Mouse (Mus musculus) kidney, embryonic 16.5 days (tissue): ENCODE data around the gene Frrs1. TPM values are rescaled to one million over a fixed set of nuclear protein-coding genes. Genes with fewer than 3 reads are reported as not detected.

Source experiments
- ATAC-seq: fragments of 200-750 bp; cut with Nextera tagmentation; 2 replicates; pipeline ENCODE4 v1.8.0; 2017; ENCODE audit warnings: moderate TSS enrichment; ENCODE audit not compliant: low FRiP score, low TSS enrichment
- H3K27ac ChIP-seq: fragments of 300-500 bp; sonication (generic); 2 replicates; pipeline ENCODE4 v1.5.1; 2014; ENCODE audit warnings: low read length
- H3K27me3 ChIP-seq: fragments of 300-500 bp; sonication (generic); 2 replicates; pipeline ENCODE4 v1.6.1; 2014; ENCODE audit warnings: low read length, control low read depth, mixed read lengths; ENCODE audit not compliant: insufficient read depth
- H3K36me3 ChIP-seq: fragments of 300-500 bp; sonication (generic); 2 replicates; pipeline ENCODE4 v1.6.1; 2014; ENCODE audit warnings: low read length, control low read depth, mixed read lengths; ENCODE audit not compliant: insufficient read depth
- H3K4me1 ChIP-seq: fragments of 300-500 bp; sonication (generic); 2 replicates; pipeline ENCODE4 v1.6.1; 2014; ENCODE audit warnings: low read length, control low read depth, mixed read lengths; ENCODE audit not compliant: insufficient read depth
- H3K4me2 ChIP-seq: fragments of 300-500 bp; sonication (generic); replicated peaks from 2 replicates; pipeline ENCODE4 v1.6.1; 2014; ENCODE audit warnings: low read depth, low read length
- H3K4me3 ChIP-seq: fragments of 300-500 bp; sonication (generic); 2 replicates; pipeline ENCODE4 v1.5.1; 2014; ENCODE audit warnings: mild to moderate bottlenecking, low read length
- H3K9ac ChIP-seq: fragments of 300-500 bp; sonication (generic); replicated peaks from 2 replicates; pipeline ENCODE4 v1.6.1; 2014; ENCODE audit warnings: low read length
- H3K9me3 ChIP-seq: fragments of 300-500 bp; sonication (generic); 2 replicates; pipeline ENCODE4 v1.6.1; 2016; ENCODE audit warnings: low read length, control low read depth
- WGBS: fragments of 180-500 bp; shearing (Covaris S2); extraction: QIAGEN DNeasy Blood & Tissue Kit; methylation state at CpG from one replicate; pipeline ENCODE4 v1.1.7; 2014; 5-methylcytosine and 5-hydroxymethylcytosine counted together
- polyA plus RNA-seq: library from polyadenylated mRNA; unstranded; fragments of >200 nt; fragmentation: Nextera tagmentation; extraction: Ambion mirVana; gene quantifications from 2 replicates; pipeline ENCODE4 v1.2.1, GENCODE M21; 2015

The Frrs1 gene
- polyA plus RNA-seq, 1 experiment from 2014 or later: 22.4 TPM

DNA sequence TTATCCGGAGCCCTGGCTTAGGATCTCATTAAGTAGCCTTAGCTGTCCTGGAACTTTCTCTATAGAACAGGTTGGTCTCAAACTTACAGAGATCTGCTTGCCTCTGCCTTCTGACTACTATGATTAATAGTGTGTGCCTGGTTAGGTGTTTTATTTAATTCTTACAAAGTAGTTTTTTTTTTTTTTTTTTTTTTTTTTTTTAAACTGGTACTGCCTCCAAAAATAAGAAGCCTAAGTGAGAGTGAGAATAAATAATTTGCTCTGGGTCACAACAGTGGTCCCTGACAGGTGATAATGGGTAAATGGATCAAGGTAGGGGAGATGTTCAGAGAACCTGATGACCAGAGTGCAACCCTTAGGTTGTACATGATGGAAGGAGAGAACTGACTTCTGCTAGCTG is 3.4 kb downstream of the Frrs1 start:
- no peak for ATAC-seq
- H3K9me3 ChIP-seq: no peaks in the 10 kb centered on the region
- no peaks in the 10 kb centered on the region for H3K27me3 ChIP-seq
- H3K36me3 ChIP-seq: no peaks in the 10 kb centered on the region
- 76% methylated on average over 1 of the region's 1 CpGs for WGBS
- H3K9ac ChIP-seq: no peak overlapping the region
- H3K27ac ChIP-seq: no peak overlapping the region
- H3K4me3 ChIP-seq: no peak overlapping the region
- peaks cover 4% of the 10 kb centered on the region; the same call in 1 of the 2 replicates for H3K4me1 ChIP-seq
- no peak overlapping the region for H3K4me2 ChIP-seq

DNA sequence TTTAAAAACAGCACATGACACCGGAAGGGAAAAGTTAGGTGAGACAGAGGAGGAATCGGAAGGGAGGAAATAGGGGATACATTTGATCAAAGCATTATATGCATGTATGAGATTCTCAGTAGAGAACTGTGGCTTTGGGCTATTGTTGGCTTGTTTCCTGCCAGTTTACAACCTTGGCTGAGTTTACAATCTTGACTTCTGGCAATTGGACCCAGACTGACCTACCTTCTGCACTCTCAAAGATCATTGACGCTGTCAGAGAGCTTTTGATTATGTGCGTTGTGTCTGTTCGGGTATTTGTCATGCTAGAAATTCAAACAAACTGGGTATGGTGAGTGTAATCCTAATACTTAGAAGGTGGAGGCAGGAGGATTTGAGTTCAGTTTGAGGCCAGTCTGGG is 5.2 kb downstream of the Frrs1 start:
- Histone ChIP-seq H3K9me3 (no peaks in the 10 kb centered on the region), H3K4me1 (peaks cover 4% of the 10 kb centered on the region; the same call in 1 of the 2 replicates), H3K36me3 (no peaks in the 10 kb centered on the region), H3K27ac (no peak overlapping the region), H3K4me3 (no peak overlapping the region), H3K27me3 (no peaks in the 10 kb centered on the region), H3K9ac (no peak overlapping the region), H3K4me2 (no peak overlapping the region)
- 67% methylated on average over 5 of the region's 5 CpGs for WGBS
- ATAC-seq: no peak

DNA sequence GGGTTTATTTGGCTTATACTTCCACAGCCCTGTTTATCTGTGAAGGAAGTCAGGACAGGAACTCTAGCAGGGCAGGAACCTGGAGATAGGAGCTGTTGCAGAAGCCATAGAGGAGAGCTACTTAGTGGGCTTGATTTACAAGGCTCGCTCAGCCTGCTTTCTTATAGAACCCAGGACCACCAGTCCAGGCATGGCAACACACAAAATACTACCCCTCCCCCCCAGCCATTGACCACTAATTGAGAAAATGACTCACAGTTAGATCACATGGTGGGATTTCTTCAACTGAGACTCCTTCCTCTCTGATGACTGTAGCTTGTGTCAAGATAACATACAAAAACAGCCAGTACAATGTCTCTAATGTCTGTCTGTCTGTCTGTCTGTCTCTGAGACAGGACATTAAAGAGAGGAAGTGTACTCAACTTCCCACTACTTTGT is 6.0 kb downstream of the Frrs1 start:
- H3K4me2 ChIP-seq: no peak overlapping the region
- no peak overlapping the region for H3K27ac ChIP-seq
- WGBS: 48% methylated on average over 1 of the region's 1 CpGs
- H3K4me1 ChIP-seq: peaks cover 4% of the 10 kb centered on the region; the same call in 1 of the 2 replicates
- no peak overlapping the region for H3K4me3 ChIP-seq
- H3K9ac ChIP-seq: no peak overlapping the region
- no peak for ATAC-seq
- H3K36me3 ChIP-seq: no peaks in the 10 kb centered on the region
- no peaks in the 10 kb centered on the region for H3K27me3 ChIP-seq
- no peaks in the 10 kb centered on the region for H3K9me3 ChIP-seq

- no peak overlapping the region for H3K27ac ChIP-seq
- ATAC-seq: no peak
- no peak overlapping the region for H3K4me3 ChIP-seq
- 66% methylated on average over 3 of the region's 3 CpGs for WGBS
- H3K4me2 ChIP-seq: no peak overlapping the region
- no peaks in the 10 kb centered on the region for H3K27me3 ChIP-seq
- H3K36me3 ChIP-seq: no peaks in the 10 kb centered on the region
- no peak overlapping the region for H3K9ac ChIP-seq
- no peaks in the 10 kb centered on the region for H3K9me3 ChIP-seq
- H3K4me1 ChIP-seq: no peaks in the 10 kb centered on the region
These were observed 11.1 kb downstream of the Frrs1 start for GRCm38 (mm10) chr3:116870372-116870771.

- Histone ChIP-seq H3K4me1 (no peaks in the 10 kb centered on the region), H3K4me3 (no peak overlapping the region), H3K27me3 (no peaks in the 10 kb centered on the region), H3K9ac (no peak overlapping the region), H3K9me3 (no peaks in the 10 kb centered on the region), H3K27ac (no peak overlapping the region), H3K36me3 (peaks cover 4% of the 10 kb centered on the region; the same call in 1 of the 2 replicates), H3K4me2 (no peak overlapping the region)
- WGBS: 76% methylated on average over 14 of the region's 14 CpGs
- no peak for ATAC-seq
These were observed 23.1 kb downstream of the Frrs1 start for GRCm38 (mm10) chr3:116882221-116882960.

DNA sequence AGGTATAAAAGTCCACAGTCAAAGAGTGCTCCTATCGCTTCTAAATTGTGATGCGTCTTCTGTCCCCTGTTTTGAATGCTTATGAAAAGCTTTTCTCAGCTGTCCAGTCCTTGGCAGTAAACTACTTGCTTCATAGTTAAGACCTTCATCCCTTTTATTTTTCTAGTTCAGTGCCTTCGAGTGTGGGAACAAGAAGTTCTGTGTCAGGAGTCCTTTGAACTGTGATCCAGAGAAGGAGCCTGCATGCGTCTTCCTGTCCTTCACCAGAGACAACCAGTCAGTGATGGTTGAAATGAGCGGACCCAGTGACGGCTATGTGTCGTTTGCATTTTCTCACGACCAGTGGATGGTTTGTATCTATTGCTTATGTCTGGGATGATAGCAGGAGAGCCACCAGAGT is 25.7 kb downstream of the Frrs1 start:
- ATAC-seq: no peak
- H3K4me3 ChIP-seq: no peak overlapping the region
- H3K36me3 ChIP-seq: peaks cover 4% of the 10 kb centered on the region; the same call in 1 of the 2 replicates
- WGBS: 87% methylated on average over 8 of the region's 8 CpGs
- H3K4me1 ChIP-seq: no peaks in the 10 kb centered on the region
- no peaks in the 10 kb centered on the region for H3K27me3 ChIP-seq
- H3K9ac ChIP-seq: no peak overlapping the region
- H3K4me2 ChIP-seq: no peak overlapping the region
- H3K9me3 ChIP-seq: no peaks in the 10 kb centered on the region
- H3K27ac ChIP-seq: no peak overlapping the region

- Histone ChIP-seq H3K9ac (no peak overlapping the region), H3K27me3 (no peaks in the 10 kb centered on the region), H3K27ac (no peak overlapping the region), H3K4me2 (no peak overlapping the region), H3K9me3 (no peaks in the 10 kb centered on the region), H3K4me1 (no peaks in the 10 kb centered on the region), H3K4me3 (no peak overlapping the region), H3K36me3 (no peaks in the 10 kb centered on the region; the same call in 1 of the 2 replicates)
- no peak for ATAC-seq
- WGBS: 87% methylated on average over 7 of the region's 7 CpGs
These were observed 30.1 kb downstream of the Frrs1 start for GRCm38 (mm10) chr3:116889358-116889757.

DNA sequence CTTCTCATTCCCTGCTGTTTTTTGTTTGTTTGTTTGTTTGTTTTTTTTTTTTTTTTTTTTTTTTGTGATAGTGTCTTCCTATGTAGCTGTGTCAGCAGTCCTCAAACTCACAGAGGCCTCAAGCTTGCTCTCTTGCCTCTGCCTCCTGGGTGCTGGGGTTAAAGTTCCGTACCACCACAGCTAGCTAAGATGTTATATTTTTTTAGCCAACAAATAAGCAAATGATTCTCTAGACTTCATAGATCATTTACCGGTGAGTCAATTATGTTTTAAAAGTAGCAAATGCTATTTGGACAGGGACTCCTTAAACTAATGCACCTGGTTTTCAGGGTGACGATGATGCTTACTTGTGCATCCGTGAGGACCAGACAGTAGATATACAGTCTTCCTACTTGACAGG is 31.3 kb downstream of the Frrs1 start:
- H3K4me2 ChIP-seq: no peak overlapping the region
- no peak overlapping the region for H3K4me3 ChIP-seq
- no peaks in the 10 kb centered on the region for H3K27me3 ChIP-seq
- 90% methylated on average over 4 of the region's 4 CpGs for WGBS
- no peak overlapping the region for H3K27ac ChIP-seq
- peak; percentile 56; the same call in 1 of the 2 replicates for ATAC-seq
- H3K9me3 ChIP-seq: no peaks in the 10 kb centered on the region
- H3K4me1 ChIP-seq: no peaks in the 10 kb centered on the region
- no peaks in the 10 kb centered on the region; the same call in 1 of the 2 replicates for H3K36me3 ChIP-seq
- no peak overlapping the region for H3K9ac ChIP-seq

DNA sequence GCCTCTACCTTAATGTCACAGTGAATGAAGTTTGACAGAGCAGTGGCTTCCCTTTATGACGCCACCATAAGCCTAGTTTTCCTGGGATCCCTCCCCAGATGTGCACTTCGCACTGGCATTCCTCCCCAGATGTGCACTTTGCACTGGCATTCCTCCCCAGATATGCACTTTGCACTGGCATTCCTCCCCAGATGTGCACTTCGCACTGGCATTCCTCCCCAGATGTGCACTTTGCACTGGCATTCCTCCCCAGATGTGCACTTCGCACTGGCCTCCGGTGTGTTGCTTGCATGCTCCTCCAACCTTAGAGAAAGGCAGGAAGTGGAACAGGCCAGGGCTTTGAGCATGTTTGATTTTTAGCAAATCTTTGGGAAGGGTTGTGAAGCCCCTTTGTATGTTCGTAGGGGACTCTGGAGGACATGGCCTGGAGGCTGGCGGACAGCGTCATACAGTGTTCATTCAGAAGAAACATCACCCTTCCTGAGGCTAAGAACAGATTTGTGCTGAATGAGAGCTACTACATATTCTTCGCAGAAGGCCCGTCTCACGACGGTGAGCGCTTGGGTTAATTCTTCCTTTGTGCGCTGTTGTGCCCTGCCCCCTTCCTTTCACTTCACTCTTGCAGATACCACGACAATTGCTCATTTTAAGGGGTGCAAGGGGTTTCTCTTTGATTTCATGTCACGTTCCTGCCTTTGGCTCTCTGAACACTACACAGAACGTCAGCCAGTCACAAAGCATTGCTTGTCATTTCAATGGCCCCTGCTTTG is 32.4 kb downstream of the Frrs1 start:
- Histone ChIP-seq H3K9ac (no peak overlapping the region), H3K36me3 (no peaks in the 10 kb centered on the region), H3K9me3 (no peaks in the 10 kb centered on the region), H3K4me2 (no peak overlapping the region), H3K27me3 (no peaks in the 10 kb centered on the region), H3K4me3 (no peak overlapping the region), H3K27ac (no peak overlapping the region), H3K4me1 (no peaks in the 10 kb centered on the region)
- no peak for ATAC-seq
- WGBS: 87% methylated on average over 17 of the region's 17 CpGs

GRCm38 (mm10) chr3:116892206-116892563 is 32.9 kb downstream of the Frrs1 start:
- Histone ChIP-seq H3K4me3 (no peak overlapping the region), H3K4me2 (no peak overlapping the region), H3K36me3 (no peaks in the 10 kb centered on the region), H3K9ac (no peak overlapping the region), H3K4me1 (no peaks in the 10 kb centered on the region), H3K27me3 (no peaks in the 10 kb centered on the region), H3K27ac (no peak overlapping the region), H3K9me3 (no peaks in the 10 kb centered on the region)
- no peak for ATAC-seq
- WGBS: 93% methylated on average over 6 of the region's 6 CpGs
